Mouse (Mus musculus) T-helper 2 cell (primary cell): ENCODE data around the gene Il31ra.

Source experiments
- in situ Hi-C: fragments of 300-600 bp; cut with MboI, MseI; formaldehyde crosslinking; loops from one replicate; pipeline ENCODE4 v1.15.1; 2025; ENCODE audit warnings: high pct_unique_total_duplicates

Il31ra gene

DNA sequence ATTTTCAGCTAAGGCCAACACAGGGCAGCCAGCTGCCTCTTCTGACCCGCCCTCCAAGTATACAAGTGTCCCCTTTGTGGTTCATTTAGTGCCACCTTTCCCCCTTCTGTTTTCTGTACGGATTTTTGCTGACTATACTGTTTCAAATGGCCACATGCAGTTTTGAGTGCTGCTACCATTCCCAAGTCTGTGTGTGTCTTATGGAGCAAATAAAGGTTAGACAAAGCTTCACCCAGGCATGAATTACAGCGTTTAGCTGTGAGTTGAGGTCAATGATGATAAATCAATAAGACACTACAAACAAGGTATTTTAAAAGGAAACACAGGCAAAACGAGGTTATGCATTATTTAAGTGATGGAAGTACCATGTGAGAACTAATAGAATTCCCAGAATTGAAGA, 24.6 kb downstream of the Il31ra start:
- in situ Hi-C loops: no loop called here

DNA sequence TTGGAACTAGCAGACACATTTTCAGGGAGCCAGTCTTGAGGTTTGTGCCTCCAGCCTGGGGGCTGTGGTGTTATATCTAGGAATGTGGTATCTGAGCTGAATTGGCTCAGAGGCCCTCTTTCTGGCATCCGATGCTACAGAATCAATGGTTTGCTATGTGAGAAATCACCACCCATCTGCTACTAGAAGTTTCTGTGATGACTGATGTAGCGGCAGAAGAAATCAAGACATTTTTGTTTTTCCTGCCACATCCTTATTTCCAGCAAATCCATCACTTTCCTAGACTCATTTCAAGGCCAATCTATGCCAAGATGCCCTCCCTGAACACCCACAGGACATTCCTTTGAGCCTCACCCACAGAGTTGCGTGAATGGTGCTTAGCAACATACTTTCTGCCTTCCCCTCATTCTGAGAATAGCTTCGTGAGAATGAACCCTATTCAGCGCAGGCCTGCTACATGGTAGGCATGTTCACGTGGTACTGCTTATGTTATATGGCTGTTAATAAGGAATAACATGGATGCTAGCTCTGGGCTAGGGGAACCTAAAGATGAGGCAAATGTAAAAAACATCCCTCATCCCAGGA, 33.5 kb downstream of the Il31ra start:
- in situ Hi-C loops: no loop called here

GRCm38 (mm10) chr13:112556501-112556900, 37.7 kb downstream of the Il31ra start:
- in situ Hi-C loops: no loop called here

DNA sequence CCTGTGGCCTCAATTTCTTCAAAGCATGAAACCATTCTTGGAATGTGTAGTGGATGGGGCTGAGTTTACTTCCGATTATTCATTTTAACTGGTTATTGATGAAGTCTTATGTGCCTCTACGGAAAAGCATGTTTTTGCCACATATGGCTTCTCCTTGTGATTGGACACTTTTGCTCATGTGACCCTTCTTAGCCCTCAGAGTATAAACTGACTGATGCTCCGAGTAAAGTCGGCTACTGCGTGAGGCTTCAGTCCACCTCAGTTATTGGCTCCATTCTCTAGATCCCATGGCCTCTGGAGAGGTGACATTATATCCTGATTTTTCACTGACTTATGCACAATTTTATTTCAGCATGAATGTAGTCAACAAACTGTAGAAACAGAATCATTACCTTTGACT, 40.9 kb downstream of the Il31ra start:
- in situ Hi-C loops: no loop called here

DNA sequence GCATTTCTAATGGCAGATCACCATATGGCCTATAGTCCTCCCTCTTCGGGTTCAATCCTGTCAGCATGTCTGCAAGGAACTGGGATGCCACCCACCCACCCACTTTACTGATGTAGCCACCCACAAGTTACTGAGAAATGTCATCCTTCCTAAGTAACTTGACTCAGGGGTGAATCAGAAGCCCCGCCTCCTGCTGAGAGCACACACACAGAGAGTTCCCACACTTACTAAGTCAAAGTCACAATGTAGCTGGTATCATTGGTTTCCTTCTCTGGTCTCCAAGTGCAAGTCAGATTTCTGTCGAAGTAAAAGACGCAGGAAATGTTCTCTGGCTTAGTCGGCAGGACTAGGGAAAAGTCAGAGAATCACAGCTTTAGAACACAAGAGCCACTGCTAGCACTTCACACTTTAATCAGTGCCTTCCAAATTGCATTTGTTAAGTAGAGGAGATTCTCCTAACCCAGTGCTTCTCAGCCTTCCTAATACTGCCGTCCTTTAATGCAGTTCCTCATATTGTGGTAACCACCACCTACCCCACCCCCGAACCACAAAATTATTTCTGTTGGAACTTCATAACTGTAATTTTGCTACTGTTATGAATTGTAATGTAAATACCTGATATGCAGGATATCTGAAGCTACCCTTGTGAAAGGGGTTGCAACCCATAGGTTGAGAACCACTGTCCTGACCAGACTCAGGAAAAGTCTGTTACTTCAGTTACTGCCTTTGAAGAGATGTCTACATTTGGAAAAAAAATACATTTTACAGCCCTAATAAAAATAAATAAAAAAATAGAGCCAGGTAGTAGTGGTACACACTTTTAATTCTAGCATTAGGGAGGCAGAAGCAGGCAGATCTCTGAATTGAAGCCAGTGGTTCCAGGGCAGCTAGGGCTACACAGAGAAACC, 42.3 kb downstream of the Il31ra start:
- in situ Hi-C loops: no loop called here

DNA sequence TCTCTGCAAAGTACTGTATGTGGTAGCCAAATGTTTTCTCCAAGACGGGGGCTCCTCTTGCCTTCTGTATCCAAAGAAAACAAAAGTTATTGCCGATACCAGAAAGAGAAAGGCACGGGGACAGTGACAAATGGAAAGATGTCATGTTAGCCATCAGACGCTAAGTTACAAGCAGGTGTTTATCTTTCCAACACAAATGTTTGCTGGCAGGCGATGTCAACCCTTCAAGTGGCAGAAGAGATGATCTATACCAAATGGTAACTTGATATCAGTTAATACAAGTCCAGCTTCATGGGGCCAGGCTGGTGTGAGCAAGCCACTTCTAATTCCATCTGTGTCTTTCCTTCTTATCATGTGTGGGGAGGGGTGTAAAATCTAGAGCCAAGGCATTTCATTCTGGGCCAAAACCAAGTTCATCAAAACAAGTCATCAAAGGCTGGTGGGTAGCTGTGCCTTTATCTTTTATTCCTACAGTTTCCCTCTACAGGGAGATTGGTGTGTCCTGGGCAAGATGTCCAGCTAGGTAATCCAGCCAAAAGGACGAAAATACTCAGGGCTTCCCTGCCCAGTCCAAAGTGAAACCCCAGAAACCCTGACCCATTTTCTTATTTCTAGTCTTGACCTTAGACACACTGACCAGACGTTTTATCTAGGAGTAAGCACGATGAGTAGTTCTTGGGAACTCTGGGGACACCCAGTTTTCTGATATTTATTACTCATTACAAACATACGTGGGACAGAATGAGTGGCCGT, 52.8 kb downstream of the Il31ra start:
- in situ Hi-C loops: no loop called here

DNA sequence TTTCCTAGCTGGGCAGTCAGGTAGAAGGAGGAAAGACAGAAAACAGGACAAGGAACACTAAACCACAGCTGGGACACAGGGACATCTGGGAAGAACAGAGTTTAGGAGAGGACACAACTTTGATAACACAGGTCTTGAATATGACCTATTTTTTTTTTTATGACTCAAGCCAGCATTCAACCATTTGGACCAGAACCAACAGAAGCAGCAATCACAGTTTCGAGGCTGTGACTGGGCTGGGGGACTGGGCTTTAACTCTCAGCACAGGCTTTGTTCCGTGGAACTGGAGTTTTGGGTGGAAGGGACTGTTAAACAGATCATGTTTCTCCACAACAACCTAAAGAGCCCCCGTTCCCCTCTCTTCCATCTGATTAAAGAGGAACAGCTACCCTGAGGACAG, 53.5 kb downstream of the Il31ra start:
- in situ Hi-C loops: no loop called here

GRCm38 (mm10) chr13:112537065-112537464, 57.1 kb downstream of the Il31ra start:
- in situ Hi-C loops: no loop called here

DNA sequence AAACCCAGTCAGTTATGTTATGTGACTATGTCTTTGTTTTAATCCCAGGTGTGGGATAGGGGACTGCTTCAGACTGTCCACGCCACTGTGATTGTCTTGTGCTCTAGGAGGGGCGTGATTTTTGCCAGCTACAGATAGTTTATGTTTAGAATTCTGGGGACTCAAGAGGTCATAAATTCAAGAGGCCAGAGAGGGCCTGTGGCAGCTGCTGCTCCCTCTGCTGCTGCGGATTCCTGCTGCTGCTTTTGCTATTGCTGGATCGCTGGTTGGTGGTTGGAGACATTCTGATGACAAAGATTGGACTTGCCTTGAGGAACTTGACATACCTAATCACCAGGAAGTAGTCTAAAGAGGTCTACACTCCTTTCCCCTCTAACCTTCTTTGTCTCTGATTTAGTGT, 57.5 kb downstream of the Il31ra start:
- in situ Hi-C loops: no loop called here

DNA sequence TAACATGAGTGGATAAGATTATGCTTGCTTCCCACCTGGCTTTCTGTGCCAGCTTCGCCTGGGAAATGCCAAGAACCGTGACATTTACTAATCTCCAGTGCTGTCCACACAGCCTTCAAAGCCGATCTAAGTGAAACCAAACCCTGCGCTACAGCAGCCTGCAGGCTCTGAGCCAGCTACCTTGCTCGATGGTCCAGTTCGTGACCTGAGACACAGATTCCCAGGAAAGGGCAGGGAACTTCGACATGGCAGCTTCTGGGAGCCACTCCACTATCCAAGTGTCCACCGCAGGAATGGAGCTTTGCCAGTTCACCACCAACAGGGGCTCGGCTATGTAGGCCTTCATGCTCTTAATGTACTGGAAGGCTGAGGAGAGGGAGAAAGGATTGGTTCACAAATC, 60.6 kb downstream of the Il31ra start:
- in situ Hi-C loops: no loop called here

- in situ Hi-C loops: no loop called here
Observed at GRCm38 (mm10) chr13:112532235-112532634, 61.9 kb downstream of the Il31ra start.

GRCm38 (mm10) chr13:112529893-112530292, 64.3 kb downstream of the Il31ra start:
- in situ Hi-C loops: no loop called here

DNA sequence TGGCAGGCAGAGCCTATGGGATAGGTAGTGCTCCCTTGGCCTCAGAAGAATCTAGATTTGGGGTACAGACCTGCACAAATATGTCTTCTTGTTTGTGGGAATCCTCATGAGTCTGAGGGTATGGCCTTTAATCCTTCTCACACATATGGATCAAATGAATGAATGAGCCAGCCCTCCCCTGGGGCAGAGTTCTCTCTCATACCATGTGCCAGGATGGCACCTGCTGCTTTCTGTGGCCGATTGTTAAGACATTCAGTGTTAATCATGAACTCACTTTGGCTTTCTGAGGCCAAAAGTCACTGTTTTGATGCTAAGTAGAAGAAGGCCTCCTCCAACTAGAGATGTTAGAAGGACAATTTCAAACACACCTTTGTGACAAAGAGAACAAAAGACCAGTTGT, 67.0 kb downstream of the Il31ra start:
- in situ Hi-C loops: no loop called here

- in situ Hi-C loops: loop anchor here (25.0 kb wide), 2 partner anchors 211 to 736 kb away; no protein-coding TSS in a partner anchor
Observed at GRCm38 (mm10) chr13:112523346-112523970, 70.7 kb downstream of the Il31ra start.

DNA sequence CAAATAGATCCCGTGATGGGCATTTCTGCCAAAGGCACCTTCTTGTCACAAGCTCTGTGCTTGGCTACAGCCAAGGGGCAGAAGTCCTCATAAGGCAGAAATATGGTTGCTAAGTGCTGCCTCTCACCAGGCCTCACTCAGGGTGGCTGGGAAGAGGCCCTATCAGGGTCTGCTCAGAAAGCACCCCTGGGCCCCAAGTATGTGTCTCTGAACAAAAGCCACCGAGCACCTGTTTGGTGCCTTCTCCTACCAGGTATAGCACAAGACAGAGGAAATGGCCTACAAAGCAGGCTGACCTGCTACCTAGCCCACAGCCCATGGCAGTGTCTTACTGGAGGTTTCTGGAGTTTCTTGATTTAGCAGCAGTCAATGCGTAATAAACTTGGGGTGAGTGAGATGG, 71.3 kb downstream of the Il31ra start:
- in situ Hi-C loops: loop anchor here (25.0 kb wide), 2 partner anchors 211 to 736 kb away; no protein-coding TSS in a partner anchor

DNA sequence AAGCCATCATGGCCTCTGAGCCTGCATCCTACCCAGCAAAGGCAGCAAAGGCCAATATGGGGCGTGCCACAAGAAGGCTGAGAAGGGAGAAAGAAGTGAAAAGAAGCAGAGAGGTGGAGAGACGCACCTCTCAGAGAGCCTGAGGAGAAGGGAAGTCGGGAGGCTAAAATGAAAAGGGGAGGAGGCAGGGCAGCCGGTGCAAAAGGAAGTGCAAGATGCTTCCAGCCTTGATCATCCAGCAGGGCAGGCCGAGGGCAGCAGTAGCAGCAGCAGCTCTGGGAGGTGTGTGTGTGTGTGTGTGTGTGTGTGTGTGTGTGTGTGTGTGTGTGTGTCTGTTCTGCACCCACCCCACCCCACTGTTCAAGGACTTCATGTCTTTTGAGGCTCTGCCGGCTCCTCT, 71.9 kb downstream of the Il31ra start:
- in situ Hi-C loops: loop anchor here (25.0 kb wide), 2 partner anchors 210 to 735 kb away; no protein-coding TSS in a partner anchor

DNA sequence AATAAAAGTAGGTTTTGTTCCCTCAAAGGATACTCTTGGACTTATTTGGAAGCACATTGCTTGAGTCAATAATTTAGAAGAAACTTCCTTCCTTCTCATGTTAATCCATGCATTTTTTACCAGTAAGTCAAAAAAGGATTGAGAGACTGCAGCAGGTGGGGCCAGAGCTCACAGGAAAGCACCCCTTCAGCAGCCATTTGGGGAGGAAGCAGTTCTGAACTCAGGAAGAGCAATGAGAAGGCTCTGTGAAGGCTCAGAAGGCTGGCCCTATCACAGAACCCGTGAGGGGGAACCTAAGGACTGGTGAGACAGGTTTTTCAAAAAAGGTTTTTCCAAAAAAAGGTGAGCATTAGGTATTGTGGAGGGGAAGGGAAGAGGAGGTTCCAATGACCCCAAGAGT, 79.6 kb downstream of the Il31ra start:
- in situ Hi-C loops: loop anchor here (25.0 kb wide), 2 partner anchors 202 to 727 kb away; no protein-coding TSS in a partner anchor

- in situ Hi-C loops: loop anchor here (25.0 kb wide), 2 partner anchors 201 to 726 kb away; no protein-coding TSS in a partner anchor
Observed at GRCm38 (mm10) chr13:112512824-112513223, 81.3 kb downstream of the Il31ra start.

DNA sequence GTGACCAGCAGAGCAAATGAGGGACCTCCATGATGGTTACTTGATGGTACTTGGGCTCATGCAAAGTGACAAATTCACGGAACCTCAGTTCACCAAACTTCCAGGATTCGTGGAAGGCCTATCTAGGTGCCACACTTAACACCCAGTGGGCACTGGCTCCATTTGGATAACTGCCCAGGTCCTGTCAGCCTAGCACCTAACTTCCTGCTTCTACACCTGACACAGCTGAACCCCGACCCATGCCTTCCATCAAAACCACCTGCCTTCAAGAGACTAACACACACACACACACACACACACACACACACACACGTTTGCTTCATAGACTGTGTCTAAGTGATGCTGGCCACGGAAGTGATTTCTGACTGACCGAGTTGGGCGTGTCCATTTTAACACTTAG, 82.3 kb downstream of the Il31ra start:
- in situ Hi-C loops: loop anchor here (25.0 kb wide), 2 partner anchors 200 to 725 kb away; no protein-coding TSS in a partner anchor

- in situ Hi-C loops: loop anchor here (25.0 kb wide), 2 partner anchors 199 to 724 kb away; no protein-coding TSS in a partner anchor
Observed at GRCm38 (mm10) chr13:112511261-112511660, 82.9 kb downstream of the Il31ra start.
